Mouse (Mus musculus) thymus, postnatal 10 days (tissue): Measurements from ENCODE around the gene Rpa1.
"Not testable (repeated sequence)": the region's sequence is repeated elsewhere in the genome, so short reads cannot be mapped to it uniquely, and the experiment has no call there.

Experiments used
- DNase-seq, 2 experiments: peaks; one replicate each; pipeline ENCODE4 v3.0.0; 2021; ENCODE audit warnings: low spot score in 2 of 2

Gene Rpa1

DNA sequence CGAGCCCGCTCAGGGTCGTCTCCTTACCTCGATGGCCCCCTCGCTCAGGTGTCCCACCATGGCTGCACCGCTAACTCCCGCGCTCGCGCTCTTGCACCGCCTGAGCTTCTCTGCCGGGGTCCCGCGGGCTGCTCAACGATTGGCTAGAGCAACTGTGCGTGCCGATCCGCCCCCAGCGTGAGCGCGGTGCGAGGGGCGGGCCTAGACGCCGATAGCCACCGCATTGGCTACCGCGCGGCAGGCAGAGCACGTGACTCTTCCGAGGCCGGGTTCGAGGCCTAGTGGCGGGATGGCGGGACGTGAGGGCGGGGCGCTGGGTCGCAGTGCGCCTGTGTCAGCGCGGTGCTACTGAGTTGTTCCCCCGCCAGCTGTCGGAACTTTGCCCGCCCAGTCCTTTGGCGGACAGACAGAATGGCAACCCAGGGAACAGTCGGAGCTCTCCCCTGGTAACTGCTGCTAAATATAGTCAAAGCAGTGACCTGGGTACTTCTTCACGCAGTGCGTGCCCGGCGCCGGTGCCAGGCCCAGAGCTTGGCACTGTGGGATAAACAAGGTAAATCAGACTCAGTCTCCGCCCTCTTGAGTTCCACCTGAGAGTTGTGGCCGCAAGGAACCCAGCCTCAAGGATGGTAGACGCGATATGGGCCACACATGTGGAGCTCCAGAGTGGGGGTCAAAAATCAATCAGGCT lies at the start of gene Rpa1, which contains the start of gene Smyd4:
Rpa1 (minus strand) TSS at position 126 of the 691 bp plus-strand sequence.
Smyd4 (plus strand) TSS at position 235 of the 691 bp plus-strand sequence.
- peak; percentile 93 to 94 for DNase-seq

- no peak for DNase-seq
Measured at GRCm38 (mm10) chr11:75397452-75397851, 49.3 kb upstream of the Rpa1 start.

DNA sequence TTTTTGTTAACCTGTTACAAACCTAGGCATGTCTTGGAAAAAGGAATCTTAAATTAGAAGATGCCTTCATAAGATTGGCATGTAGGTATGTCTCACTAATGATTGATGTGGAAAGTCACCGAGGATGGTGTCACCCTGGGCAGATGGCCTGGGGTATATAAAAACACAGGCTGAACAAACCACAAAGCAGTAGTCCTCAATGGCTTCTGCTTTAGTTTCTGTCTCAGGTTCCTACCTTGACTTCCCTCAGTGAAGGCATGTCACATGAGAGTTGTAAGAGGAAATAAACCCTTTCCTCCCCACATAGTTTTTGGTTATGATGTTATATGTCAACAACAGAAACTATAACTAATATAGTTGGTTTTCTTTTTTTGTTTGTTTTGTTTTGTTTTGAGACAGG lies 47.5 kb upstream of the Rpa1 start:
- no peak for DNase-seq

DNA sequence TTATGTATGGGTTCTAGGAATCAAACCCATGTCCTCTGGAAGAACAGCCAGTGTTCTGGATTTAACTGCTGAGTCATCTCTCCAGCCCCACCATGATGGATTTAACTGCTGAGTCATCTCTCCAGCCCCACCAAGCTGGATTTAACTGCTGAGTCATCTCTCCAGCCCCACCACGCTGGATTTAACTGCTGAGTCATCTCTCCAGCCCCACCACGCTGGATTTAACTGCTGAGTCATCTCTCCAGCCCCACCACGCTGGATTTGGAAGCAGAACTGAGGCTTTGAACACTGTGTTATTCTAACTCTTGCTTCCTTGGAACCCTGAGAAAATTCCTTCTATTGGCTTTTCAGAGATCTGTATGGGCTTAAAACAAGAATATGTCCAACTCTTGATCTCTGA lies 35.4 kb upstream of the Rpa1 start:
- DNase-seq: not testable (repeated sequence)

DNA sequence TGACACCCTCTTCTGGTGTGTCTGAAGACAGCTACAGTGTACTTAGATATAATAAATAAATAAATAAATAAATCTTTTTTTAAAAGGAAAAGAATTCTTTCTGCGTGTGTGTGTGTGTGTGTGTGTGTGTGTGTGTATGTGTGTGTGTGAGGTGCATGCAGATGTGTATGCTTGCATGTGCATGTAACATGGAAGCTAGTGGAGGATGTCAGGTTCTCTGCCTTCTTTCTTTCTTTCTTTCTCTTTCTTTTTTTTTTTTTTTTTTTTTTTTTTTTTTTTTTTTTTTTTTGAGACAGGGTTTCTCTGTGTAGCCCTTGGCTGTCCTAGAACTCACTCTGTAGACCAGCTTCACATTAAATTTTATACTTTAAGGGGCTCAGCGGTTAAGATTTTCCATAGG lies 30.7 kb upstream of the Rpa1 start:
- DNase-seq: not testable (repeated sequence)

DNA sequence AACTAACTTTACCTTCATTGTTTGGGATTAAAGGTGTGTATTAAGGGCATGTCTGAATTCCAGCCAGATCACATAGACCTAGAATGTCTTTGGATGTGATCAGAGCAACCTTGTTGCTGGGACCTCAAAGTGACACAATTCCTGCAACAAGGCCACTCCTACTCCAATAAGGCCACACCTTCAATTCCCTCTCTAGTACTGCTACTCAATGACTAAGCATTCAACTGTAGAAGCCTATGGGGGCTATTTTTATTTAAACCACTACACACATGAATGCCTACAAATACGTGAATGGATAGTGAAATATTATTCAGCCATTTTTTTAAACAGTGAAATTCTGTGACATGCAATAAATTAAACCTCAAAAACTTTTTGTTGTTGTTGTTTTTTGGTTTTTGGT lies 29.0 kb upstream of the Rpa1 start:
- DNase-seq: no peak

DNA sequence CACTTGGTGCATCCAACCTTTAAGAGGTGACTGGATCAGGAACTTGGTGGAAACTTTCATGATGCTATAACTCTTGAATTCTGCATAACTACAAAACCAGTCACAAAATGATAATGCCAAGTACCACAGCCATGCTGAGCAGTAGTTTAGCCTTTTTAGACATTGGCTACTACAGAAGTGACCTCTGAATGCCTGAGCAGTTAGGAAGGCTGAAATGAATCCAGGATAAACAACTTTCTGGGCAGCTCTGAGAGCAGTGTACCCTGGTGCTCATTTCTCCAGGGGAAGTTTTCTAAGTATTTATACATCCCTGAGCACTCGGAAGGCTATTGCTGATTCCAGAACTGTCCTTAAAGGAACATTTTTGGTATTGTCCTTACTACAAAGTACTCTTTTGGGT lies 7.4 kb upstream of the Rpa1 start:
- peak in 1 of 2 experiments; percentile 1 for DNase-seq

DNA sequence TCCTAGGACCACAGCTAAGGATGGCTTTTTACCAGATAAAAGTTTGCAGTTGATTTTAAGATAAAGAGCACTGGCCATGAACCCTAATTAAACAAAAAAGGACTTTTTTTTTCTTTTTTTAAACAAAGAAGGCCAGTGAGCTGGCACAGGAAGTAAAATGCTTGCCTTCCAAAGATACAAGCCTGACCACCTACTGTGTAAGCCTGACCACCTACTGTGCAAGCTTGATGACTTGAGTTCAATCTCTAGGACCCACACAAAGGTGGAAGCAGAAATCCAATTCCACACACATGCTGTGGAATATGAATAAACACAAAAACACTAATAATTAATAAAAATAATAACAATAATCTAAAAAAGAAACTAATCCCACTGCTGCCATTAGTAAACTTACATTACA lies 3.1 kb upstream of the Rpa1 start:
- DNase-seq: peak in 1 of 2 experiments; percentile 1

DNA sequence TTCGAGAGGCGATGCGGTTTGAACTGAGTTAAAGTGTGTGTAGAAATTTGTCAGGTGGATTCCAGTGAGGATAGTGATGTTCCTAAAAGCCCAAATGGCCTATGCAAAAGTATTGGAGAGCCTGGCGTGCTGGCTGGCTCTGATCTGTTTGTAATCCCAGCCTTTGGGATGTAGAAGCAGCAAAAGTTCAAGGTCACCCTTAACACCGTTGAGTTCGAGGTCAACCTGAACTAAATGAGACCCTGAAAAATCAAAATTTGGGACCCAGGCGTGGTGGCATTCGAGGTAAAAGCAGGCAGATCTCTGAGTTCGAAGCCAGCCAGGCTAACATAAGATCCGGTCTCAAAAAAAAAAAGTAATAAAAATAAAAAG lies 752 bp upstream of the Rpa1 start:
- peak in 1 of 2 experiments; percentile 10 for DNase-seq

- no peak for DNase-seq
Measured at GRCm38 (mm10) chr11:75347596-75347995, 528 bp downstream of the Rpa1 start.

GRCm38 (mm10) chr11:75347188-75347585 lies 937 bp downstream of the Rpa1 start:
- DNase-seq: peak in 1 of 2 experiments; percentile 5

- peak in 1 of 2 experiments; percentile 1 for DNase-seq
Measured at GRCm38 (mm10) chr11:75346556-75347187, 1.5 kb downstream of the Rpa1 start.

- peak in 1 of 2 experiments; percentile 1 for DNase-seq
Measured at GRCm38 (mm10) chr11:75344716-75345115, 3.4 kb downstream of the Rpa1 start.

DNA sequence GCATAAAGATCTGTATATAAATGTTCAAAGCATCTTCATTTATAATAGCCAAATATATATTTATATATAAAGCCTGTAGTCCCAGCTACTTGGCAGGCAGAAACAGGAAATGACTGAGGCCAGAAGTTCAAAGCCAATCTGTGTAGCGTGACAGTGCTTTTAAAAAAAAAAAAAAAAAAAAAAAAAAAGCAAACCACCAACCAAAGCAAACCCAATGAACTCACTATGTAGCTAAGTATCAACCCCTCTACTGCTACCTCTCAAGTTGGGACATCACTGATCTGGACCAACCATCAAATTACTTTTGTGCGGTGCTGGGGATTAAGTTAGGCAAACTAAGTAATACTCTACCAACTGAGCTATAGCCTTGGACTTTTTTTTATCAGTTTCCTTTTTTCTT lies 4.0 kb downstream of the Rpa1 start:
- DNase-seq: peak in 1 of 2 experiments; percentile 2

DNA sequence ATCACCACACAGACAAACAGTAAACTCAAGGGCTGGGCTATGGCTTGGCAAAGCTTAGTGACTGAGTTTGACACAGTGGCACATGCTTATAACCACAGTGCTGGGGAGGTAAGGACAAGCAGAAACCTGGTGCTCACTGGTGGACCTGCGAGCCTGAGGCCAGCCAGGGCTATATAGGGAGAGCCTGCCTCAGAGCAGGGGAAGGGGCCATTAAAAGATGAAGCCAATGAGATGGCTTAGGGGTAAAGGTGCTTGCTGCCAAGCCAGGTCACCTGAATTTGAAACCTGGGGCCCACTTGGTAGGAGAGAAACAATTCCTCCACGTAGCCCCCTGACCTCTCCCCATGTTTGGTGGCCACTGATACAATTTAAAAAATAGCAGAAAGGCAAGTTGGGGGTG lies 5.0 kb downstream of the Rpa1 start:
- peak in 1 of 2 experiments; percentile 1 for DNase-seq

DNA sequence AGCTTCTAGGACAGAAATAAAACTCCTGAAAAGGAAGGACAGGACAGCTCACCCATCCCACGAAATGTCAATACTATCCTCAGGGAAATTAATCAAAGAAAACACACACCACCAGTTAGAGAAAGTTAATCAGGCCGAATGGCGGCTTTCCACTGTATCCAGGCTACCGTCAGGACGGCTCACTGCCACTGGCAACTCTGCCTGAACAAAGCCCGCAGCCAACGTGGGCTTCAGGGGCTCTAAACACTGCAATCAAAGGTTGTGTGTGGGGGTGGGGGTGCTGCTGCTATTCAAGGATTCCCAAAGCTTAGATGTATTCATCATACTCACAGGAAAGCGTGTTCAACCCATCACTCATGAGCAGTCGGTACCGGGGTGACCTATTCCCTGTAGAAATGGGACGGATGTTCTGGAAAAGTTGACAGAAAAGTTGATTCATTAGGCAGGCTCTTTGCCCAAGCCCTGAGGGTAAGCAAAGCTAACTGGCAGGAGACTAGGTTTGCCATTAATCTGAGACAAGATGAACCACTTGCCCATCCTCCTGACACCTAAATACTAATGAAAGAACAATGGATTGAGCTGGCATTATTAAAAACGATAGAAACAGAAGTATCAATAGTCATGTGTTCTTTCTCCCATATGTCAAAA lies 7.3 kb downstream of the Rpa1 start:
- DNase-seq: peak in 1 of 2 experiments; percentile 1

DNA sequence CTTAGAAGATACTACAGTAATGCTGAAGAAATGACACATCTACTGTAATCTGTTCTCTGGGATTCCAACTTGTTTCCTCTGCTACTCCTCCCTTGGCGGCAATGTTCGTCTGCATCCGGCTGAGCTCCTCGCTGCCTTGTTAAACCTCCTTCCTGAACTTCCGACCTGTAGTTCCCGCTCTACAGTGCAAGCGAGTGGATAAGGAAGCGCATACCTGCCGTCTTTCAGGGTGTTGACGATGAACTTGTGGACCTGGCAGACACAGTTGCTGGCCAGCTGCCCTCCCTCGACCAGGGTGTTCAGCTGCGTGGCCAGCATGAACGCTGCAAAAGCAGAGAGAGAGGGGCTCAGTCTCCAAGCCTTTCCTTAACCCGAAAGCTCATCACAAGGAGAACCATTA lies 8.0 kb downstream of the Rpa1 start:
- DNase-seq: peak in 1 of 2 experiments; percentile 1

DNA sequence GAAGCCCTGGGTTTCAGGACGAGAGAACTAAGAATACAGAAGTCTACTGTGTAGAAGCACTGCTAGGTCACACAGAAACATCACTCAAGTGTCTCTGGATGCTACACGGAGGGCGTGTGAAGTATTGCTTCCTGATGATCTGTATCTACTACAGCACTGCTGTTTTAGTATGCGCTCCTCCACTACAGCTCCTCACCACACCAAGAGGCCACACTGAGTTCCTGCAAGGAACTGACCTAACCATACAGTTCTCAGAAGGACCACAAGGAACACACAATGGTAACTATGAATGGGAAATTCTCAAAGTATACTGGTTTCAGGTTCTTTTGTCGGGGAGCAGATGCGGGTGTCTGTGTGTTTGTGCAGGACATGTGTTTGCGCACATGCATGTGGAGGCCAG lies 10.9 kb downstream of the Rpa1 start:
- no peak for DNase-seq

DNA sequence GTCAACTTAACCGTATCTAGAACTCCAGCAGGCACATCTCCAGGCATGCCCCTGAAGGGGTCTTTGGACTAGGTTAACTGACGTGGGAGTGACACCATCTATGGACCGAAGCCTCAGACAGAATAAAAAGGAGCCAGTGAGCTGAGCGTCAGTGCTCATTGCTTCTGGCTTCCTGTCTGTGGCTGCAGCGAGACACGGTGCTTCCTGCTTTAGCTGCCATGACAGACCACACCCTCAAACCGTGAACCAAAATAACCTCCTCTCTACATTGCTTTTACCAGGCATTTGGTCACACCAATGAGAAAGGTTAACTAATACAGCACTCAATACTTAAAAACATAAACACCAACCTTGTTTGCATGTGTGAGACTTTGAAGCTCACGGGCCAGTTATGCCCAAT lies 11.4 kb downstream of the Rpa1 start:
- no peak for DNase-seq

DNA sequence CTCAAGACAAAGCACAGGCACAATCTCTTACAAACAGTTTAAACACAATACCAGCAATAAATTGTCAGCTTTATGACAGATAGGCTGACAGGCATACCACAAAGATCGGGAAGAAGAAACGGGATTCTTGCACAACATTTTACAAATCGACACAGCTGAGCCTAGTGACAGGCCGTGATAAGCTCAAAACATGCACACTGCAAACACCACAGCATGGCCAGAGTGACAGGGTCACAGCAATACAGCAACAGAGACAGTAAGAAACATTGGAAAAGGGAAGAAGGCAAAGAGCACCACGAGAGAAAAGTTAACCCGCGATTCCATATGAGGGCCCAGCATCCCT lies 22.2 kb downstream of the Rpa1 start:
- DNase-seq: no peak

DNA sequence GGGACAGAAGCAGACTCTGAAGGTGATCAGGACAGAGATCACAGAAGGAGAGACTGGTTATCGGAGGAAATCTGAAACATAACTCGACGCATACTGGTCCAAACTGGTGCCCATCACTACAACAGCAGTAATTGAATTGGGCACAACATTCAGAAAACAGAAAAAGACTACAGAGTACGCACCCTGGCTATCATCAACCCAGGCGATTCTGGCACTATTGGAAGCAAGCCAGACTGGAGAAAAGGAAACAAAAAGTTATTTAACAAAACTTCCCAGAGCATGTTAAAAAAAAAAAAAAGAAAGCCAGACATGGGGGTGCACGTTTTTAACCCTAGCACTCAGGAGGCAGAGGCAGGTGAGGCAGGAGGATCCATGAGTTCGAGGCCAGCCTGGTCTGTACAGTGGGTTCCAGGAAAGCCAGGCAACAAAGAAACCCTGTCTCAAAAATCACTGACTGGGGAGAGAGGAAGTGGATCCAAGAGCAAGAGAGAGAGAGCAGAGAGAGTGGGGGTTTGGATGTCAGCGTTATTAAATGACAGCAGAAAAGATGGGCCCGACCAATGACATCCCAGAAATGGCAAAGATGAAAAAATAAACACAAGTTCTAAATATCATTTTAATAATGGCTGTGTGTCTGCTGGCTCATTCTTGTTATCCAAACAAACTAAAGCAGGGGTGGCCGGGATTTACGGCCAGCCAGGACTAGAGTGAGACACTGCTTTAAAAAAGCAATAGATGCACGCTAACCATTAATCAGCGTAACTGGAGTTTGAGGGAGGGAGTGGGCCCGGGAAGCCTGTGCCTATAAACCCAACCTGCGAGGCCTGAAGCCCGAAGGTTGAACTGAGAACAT lies 22.8 kb downstream of the Rpa1 start:
- no peak for DNase-seq

- no peak for DNase-seq
Measured at GRCm38 (mm10) chr11:75324433-75324832, 23.7 kb downstream of the Rpa1 start.
